Mouse (Mus musculus) ES-E14 (cell line): ENCODE results near the gene Commd4. TPM values are rescaled to one million over a fixed set of nuclear protein-coding genes. Genes with fewer than 3 reads are reported as not detected.

ENCODE experiments used
- DNase-seq: peaks from one replicate; pipeline ENCODE4 v3.0.0-alpha.2; 2013; ENCODE audit warnings: low read depth, low spot score
- H3K27ac ChIP-seq: 2 replicates; pipeline ENCODE4 v1.5.1; 2012; ENCODE audit warnings: low read depth, mild to moderate bottlenecking, low read length, moderate library complexity, mixed read lengths; ENCODE audit not compliant: poor library complexity, insufficient read depth, severe bottlenecking
- H3K36me3 ChIP-seq: 2 replicates; pipeline ENCODE4 v1.6.1; 2012; ENCODE audit warnings: mild to moderate bottlenecking, low read length, moderate library complexity, mixed read lengths; ENCODE audit not compliant: control insufficient read depth, poor library complexity, insufficient read depth, severe bottlenecking
- H3K4me1 ChIP-seq, 2 experiments: fragments of 150-350 bp in 1 of 2; sonication (generic) in 1 of 2; 2 replicates each; pipeline ENCODE4 v1.6.1; 2012; ENCODE audit warnings: low read length in 2 of 2, mild to moderate bottlenecking in 1 of 2, mixed read lengths in 1 of 2; ENCODE audit not compliant: control insufficient read depth in 2 of 2, insufficient read depth in 2 of 2, poor library complexity in 1 of 2
- H3K4me3 ChIP-seq, 2 experiments: fragments of 150-350 bp in 1 of 2; sonication (generic) in 1 of 2; 2 replicates each; pipeline ENCODE4 v1.5.1; 2012; ENCODE audit warnings: low read length in 2 of 2, low read depth in 1 of 2, mild to moderate bottlenecking in 1 of 2, mixed read lengths in 1 of 2; ENCODE audit not compliant: insufficient read depth in 1 of 2, poor library complexity in 1 of 2, severe bottlenecking in 1 of 2
- H3K9ac ChIP-seq: 2 replicates; pipeline ENCODE4 v1.6.1; 2012; ENCODE audit warnings: low read depth, mild to moderate bottlenecking, low read length, mixed read lengths; ENCODE audit not compliant: poor library complexity, insufficient read depth, severe bottlenecking
- H3K9me3 ChIP-seq: fragments of 150-350 bp; sonication (generic); 2 replicates; pipeline ENCODE4 v1.6.1; 2012; ENCODE audit warnings: low read depth, mild to moderate bottlenecking, low read length; ENCODE audit not compliant: control insufficient read depth, insufficient read depth
- CHD2 ChIP-seq: IDR thresholded peaks from 2 replicates; pipeline ENCODE4 v1.6.1; 2014; ENCODE audit warnings: mild to moderate bottlenecking, low read depth, low read length, inconsistent platforms
- HCFC1 ChIP-seq: IDR thresholded peaks from 2 replicates; pipeline ENCODE4 v1.6.1; 2012; ENCODE audit warnings: low read length, inconsistent platforms, borderline replicate concordance; ENCODE audit not compliant: insufficient read depth
- MAFK ChIP-seq: IDR thresholded peaks from 2 replicates; pipeline ENCODE4 v1.6.1; 2014; ENCODE audit warnings: mild to moderate bottlenecking, low read depth, low read length, inconsistent platforms; ENCODE audit not compliant: insufficient read depth
- ZC3H11A ChIP-seq: IDR thresholded peaks from 2 replicates; pipeline ENCODE4 v1.6.1; 2012; ENCODE audit warnings: low read depth, mild to moderate bottlenecking, inconsistent platforms, low read length, borderline replicate concordance
- ZNF384 ChIP-seq: IDR thresholded peaks from 2 replicates; pipeline ENCODE4 v1.6.1; 2012; ENCODE audit warnings: low read depth, low read length, inconsistent platforms
- in situ Hi-C, 2 experiments: fragments of 600-800 bp; cut with MboI; formaldehyde crosslinking; loops; one replicate each; pipeline ENCODE4 v1.15.1; 2025; ENCODE audit warnings: low sequenced_read_pairs in 2 of 2, inconsistent platforms in 1 of 2; ENCODE audit not compliant: unreplicated experiment in 2 of 2
- total RNA-seq: library from RNA; depleted of rRNA; stranded (reverse); fragments of 300-350 nt; gene quantifications from 2 replicates; pipeline ENCODE4 v1.2.3, GENCODE M21; 2012

Gene Commd4
- total RNA-seq, 1 experiment = 116 TPM

DNA sequence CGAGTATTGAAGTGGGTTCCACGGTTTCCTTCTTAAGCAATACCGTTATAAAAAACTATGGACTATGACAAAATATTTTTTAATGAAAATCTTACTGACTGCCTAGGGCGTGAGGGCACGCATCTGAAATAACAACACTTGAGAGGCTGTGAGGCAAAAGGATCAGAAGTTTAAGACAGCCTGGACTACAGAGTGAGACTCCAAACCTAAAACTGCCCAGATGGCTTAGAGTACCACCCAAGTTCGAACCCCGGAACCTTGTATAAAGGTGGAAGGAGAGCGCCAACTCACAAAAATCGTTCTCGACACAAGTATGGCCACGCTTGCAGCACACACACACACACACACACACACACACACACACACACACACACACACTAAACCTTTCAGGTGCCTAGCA lies 375 bp upstream of the Commd4 start:
- DNase-seq = no peak
- no peak for TF ChIP-seq MAFK
- no peak for TF ChIP-seq ZC3H11A
- no peak for TF ChIP-seq HCFC1
- TF ChIP-seq ZNF384 = no peak
- TF ChIP-seq CHD2 = no peak
- in situ Hi-C loops = no loop called here
- Histone ChIP-seq H3K27ac (no peak overlapping the region), H3K9ac (peak overlapping the region; percentile 15; the same call in 1 of the 2 replicates), H3K36me3 (peaks cover 7% of the 10 kb centered on the region), H3K4me3 (peak overlapping the region; percentile 85 to 89), H3K4me1 (peaks cover 5 to 19% of the 10 kb centered on the region in 2 experiments; a peak in 2 of 4 replicates), H3K9me3 (no peaks in the 10 kb centered on the region)

DNA sequence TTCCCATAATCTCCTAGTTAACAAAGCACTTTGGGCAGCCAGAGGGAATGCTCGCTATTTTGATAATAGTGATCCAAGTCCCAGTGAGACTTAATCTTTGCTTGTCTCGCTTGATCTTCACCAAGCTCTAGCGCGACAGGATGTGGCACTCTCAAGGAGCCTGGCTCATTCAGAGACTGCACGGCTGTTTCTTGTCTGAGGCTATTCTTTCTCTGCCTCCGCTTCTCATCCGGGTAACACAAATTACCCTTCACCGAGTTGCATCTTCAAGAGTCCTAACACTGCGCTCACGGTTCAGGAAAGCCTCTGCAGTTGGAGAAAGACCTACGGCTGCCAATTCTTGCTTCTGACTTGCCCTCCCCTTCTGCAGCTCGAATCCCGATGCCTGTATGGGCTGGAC lies 632 bp downstream of the Commd4 start:
- no peak for TF ChIP-seq ZC3H11A
- TF ChIP-seq HCFC1 = no peak
- TF ChIP-seq MAFK = no peak
- TF ChIP-seq CHD2 = no peak
- TF ChIP-seq ZNF384 = no peak
- peaks cover 7% of the 10 kb centered on the region for H3K36me3 ChIP-seq
- H3K27ac ChIP-seq = no peak overlapping the region
- H3K9me3 ChIP-seq = no peaks in the 10 kb centered on the region
- in situ Hi-C loops = no loop called here
- peak overlapping the region; percentile 90 for H3K9ac ChIP-seq
- peaks cover 2 to 11% of the 10 kb centered on the region in 2 experiments; a peak in 2 of 4 replicates for H3K4me1 ChIP-seq
- DNase-seq = no peak
- peak overlapping the region; percentile 85 to 89 for H3K4me3 ChIP-seq

DNA sequence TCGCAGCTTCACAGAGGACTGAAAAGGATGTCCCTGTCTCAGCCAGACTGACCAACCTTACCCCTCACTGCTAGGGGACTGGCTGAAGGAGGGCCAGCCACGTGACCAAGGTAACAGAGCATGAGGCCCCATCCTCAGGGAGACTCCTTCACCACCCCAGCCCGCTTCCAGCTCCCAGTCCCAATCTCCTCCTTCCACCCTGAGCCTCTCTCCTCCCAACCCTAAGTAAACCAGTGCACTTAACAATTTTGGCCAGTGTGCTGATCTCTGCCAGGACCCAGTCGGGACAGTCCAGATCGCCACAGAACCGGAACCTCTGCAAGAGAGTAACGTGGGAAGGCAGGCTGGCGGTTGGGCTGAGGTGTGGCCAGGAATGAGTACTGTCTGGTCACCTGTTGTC lies 1.3 kb downstream of the Commd4 start:
- peak overlapping the region in 1 of 2 experiments; percentile 89; a peak in 1 of 4 replicates for H3K4me3 ChIP-seq
- H3K4me1 ChIP-seq = peaks cover 2 to 9% of the 10 kb centered on the region in 2 experiments; a peak in 2 of 4 replicates
- TF ChIP-seq ZC3H11A = no peak
- no peak for TF ChIP-seq ZNF384
- no peak for TF ChIP-seq CHD2
- no peak for TF ChIP-seq HCFC1
- no peak for TF ChIP-seq MAFK
- peak overlapping the region; percentile 90; the same call in 1 of the 2 replicates for H3K9ac ChIP-seq
- no peaks in the 10 kb centered on the region for H3K9me3 ChIP-seq
- in situ Hi-C loops = no loop called here
- no peak for DNase-seq
- no peak overlapping the region for H3K27ac ChIP-seq
- H3K36me3 ChIP-seq = peaks cover 7% of the 10 kb centered on the region

DNA sequence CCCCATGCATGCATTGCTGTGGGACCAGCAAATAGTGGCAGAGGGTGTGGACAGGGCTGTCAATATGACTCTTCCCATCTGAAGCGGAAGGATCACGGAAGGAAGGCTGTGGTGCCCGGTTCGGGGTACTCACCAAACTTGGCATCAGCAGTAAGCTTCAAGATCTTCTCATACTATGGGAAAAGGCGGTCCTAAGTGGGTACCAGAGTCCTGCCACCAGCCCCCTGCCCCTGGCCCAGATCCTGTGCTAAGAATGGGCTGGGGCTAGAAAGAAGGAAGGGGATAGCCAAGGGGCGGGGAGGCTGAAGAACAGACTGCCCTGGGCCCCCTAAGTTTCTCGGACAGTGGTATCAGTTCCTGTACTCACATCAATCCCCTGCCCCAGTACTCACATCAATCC lies 1.7 kb downstream of the Commd4 start:
- H3K27ac ChIP-seq = no peak overlapping the region
- no peak overlapping the region for H3K4me3 ChIP-seq
- no peak for DNase-seq
- peaks cover 7% of the 10 kb centered on the region for H3K36me3 ChIP-seq
- no peak for TF ChIP-seq ZNF384
- no peak for TF ChIP-seq HCFC1
- no peak for TF ChIP-seq CHD2
- no peak for TF ChIP-seq MAFK
- TF ChIP-seq ZC3H11A = no peak
- no peaks in the 10 kb centered on the region for H3K9me3 ChIP-seq
- in situ Hi-C loops = no loop called here
- peak overlapping the region; percentile 90; the same call in 1 of the 2 replicates for H3K9ac ChIP-seq
- H3K4me1 ChIP-seq = peaks cover 2 to 9% of the 10 kb centered on the region in 2 experiments; a peak in 2 of 4 replicates

DNA sequence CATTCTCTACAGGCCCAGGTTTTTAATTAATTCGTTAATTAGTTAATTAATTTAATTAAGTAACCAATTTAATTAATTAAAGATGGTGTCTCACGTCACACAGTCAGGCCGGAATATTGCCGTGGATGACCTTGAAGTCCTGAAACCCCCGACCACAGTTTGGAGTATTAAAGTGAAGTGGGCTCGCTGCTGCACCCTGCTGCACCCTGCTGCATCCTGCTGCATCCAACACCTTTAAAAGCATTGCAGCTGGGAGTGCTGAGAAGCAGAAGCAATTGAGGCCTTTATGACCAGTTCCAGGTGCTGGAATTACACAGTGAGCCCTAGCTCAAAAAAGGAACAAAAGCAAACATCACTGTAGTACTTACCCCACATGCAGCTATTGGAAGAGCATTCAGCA lies 5.8 kb downstream of the Commd4 start:
- Histone ChIP-seq H3K36me3 (peaks cover 7% of the 10 kb centered on the region), H3K4me3 (no peak overlapping the region), H3K9ac (no peak overlapping the region), H3K9me3 (no peaks in the 10 kb centered on the region), H3K4me1 (peaks cover 0 to 7% of the 10 kb centered on the region in 2 experiments; a peak in 1 of 4 replicates), H3K27ac (no peak overlapping the region)
- in situ Hi-C loops = no loop called here
- TF ChIP-seq HCFC1 = no peak
- TF ChIP-seq ZNF384 = no peak
- no peak for TF ChIP-seq MAFK
- DNase-seq = no peak
